Mouse (Mus musculus): ENCODE measurements around the gene Emilin2.

GRCm38 (mm10) chr17:71282716-71283115, 29.1 kb downstream of the Emilin2 start:
- TF ChIP-seq CTCF (IDR thresholded peaks at IDR 0.05; ENCODE audit: low read depth, low read length) (no peak), EP300 (IDR thresholded peaks at IDR 0.05; ENCODE audit: insufficient read depth, low read depth, low read length) (no peak), POLR2A (IDR thresholded peaks at IDR 0.05; ENCODE audit: insufficient read depth, low read length) (no peak)
